Mouse (Mus musculus) CH12.LX (cell line): ENCODE measurements at regions not wholly inside any gene's neighbourhood (a gene's known extent, or its start where the extent isn't known, plus 50 kb on each side); places are given as distances from the start of the nearest gene placed in this dataset.

Source experiments
- DNase-seq: peaks from one replicate; pipeline ENCODE4 v3.0.0-alpha.2; 2013; ENCODE audit errors: extremely low read depth
- H3K27ac ChIP-seq: 2 replicates; pipeline ENCODE4 v1.5.1; 2012; ENCODE audit warnings: low read depth, mild to moderate bottlenecking, control low read depth, moderate library complexity; ENCODE audit not compliant: insufficient read depth
- H3K27me3 ChIP-seq: replicated peaks from 2 replicates; pipeline ENCODE3; 2012; ENCODE audit warnings: inconsistent platforms
- H3K36me3 ChIP-seq, 2 experiments: replicated peaks in 1 of 2; 2 replicates each; pipeline versions ENCODE3 to v1.6.1; 2012; ENCODE audit warnings: inconsistent platforms in 1 of 2, low read length in 1 of 2, mild to moderate bottlenecking in 1 of 2, mixed read lengths in 1 of 2, moderate library complexity in 1 of 2; ENCODE audit not compliant: control insufficient read depth in 1 of 2, insufficient read depth in 1 of 2
- H3K4me1 ChIP-seq, 2 experiments: 2 replicates each; pipeline ENCODE4 v1.6.1; 2012; ENCODE audit warnings: inconsistent platforms in 1 of 2, moderate library complexity in 1 of 2; ENCODE audit not compliant: insufficient read depth in 2 of 2, control insufficient read depth in 1 of 2
- H3K4me2 ChIP-seq: 2 replicates; pipeline ENCODE4 v1.6.1; 2012; ENCODE audit warnings: low read depth, mild to moderate bottlenecking, control low read depth; ENCODE audit not compliant: poor library complexity, insufficient read depth, severe bottlenecking
- H3K4me3 ChIP-seq, 3 experiments: fragments of 150-350 bp in 1 of 3; sonication (generic) in 1 of 3; replicated peaks in 1 of 3; 2 replicates each; pipeline versions ENCODE3 to v1.5.1; 2011 to 2012; ENCODE audit warnings: low read depth in 2 of 3, low read length in 2 of 3, mild to moderate bottlenecking in 2 of 3, moderate library complexity in 2 of 3, control low read depth in 1 of 3, improper control_type of control experiment in 1 of 3, inconsistent platforms in 1 of 3, mixed read lengths in 1 of 3; ENCODE audit not compliant: poor library complexity in 1 of 3
- H3K79me2 ChIP-seq: replicated peaks from 2 replicates; pipeline ENCODE4 v1.6.1; 2012; ENCODE audit warnings: mild to moderate bottlenecking, moderate library complexity; ENCODE audit not compliant: control insufficient read depth, poor library complexity, insufficient read depth, severe bottlenecking; ENCODE audit errors: extremely low read depth
- H3K9ac ChIP-seq: 2 replicates; pipeline ENCODE4 v1.6.1; 2012; ENCODE audit warnings: low read depth, mild to moderate bottlenecking, control low read depth, moderate library complexity; ENCODE audit not compliant: insufficient read depth
- H3K9me3 ChIP-seq: replicated peaks from 2 replicates; pipeline ENCODE3; 2012; ENCODE audit warnings: low read length, inconsistent platforms, mixed read lengths
- BHLHE40 ChIP-seq: IDR thresholded peaks from 2 replicates; pipeline ENCODE4 v1.6.1; 2011; ENCODE audit warnings: mild to moderate bottlenecking, low read depth, low read length, improper control_type of control experiment
- CHD1 ChIP-seq: IDR thresholded peaks from 2 replicates; pipeline ENCODE4 v1.6.1; 2012; ENCODE audit warnings: low read depth, low read length, improper control_type of control experiment, inconsistent platforms
- EP300 ChIP-seq: IDR thresholded peaks from 2 replicates; pipeline ENCODE4 v1.6.1; 2011; ENCODE audit warnings: low read length, improper control_type of control experiment
- GABPA ChIP-seq: IDR thresholded peaks from 2 replicates; pipeline ENCODE4 v1.6.1; 2012; ENCODE audit warnings: low read depth, low read length, improper control_type of control experiment, inconsistent platforms; ENCODE audit not compliant: insufficient replicate concordance
- HCFC1 ChIP-seq: IDR thresholded peaks from 2 replicates; pipeline ENCODE4 v1.6.1; 2012; ENCODE audit warnings: low read depth, mild to moderate bottlenecking, inconsistent platforms, low read length, improper control_type of control experiment
- JUN ChIP-seq: IDR thresholded peaks from 2 replicates; pipeline ENCODE4 v1.6.1; 2011; ENCODE audit warnings: low read depth, mild to moderate bottlenecking, low read length, improper control_type of control experiment, moderate library complexity; ENCODE audit not compliant: insufficient read depth
- JUND ChIP-seq: conservative IDR thresholded peaks from 2 replicates; pipeline ENCODE4 v1.6.1; 2011; ENCODE audit warnings: low read depth, low read length, improper control_type of control experiment
- KAT2A ChIP-seq: IDR thresholded peaks from 2 replicates; pipeline ENCODE4 v1.6.1; 2012; ENCODE audit warnings: low read length, improper control_type of control experiment, inconsistent platforms; ENCODE audit not compliant: insufficient replicate concordance
- MAFK ChIP-seq: IDR thresholded peaks from 2 replicates; pipeline ENCODE4 v1.6.1; 2011; ENCODE audit warnings: low read length, improper control_type of control experiment; ENCODE audit not compliant: insufficient replicate concordance
- MEF2A ChIP-seq: IDR thresholded peaks from 2 replicates; pipeline ENCODE4 v1.6.1; 2014; ENCODE audit warnings: low read depth, mild to moderate bottlenecking, inconsistent platforms, low read length, improper control_type of control experiment, borderline replicate concordance
- NELFE ChIP-seq: IDR thresholded peaks from 2 replicates; pipeline ENCODE4 v1.6.1; 2011; ENCODE audit warnings: low read depth, low read length, improper control_type of control experiment
- NRF1 ChIP-seq: IDR thresholded peaks from 2 replicates; pipeline ENCODE4 v1.6.1; 2014; ENCODE audit warnings: low read depth, mild to moderate bottlenecking, inconsistent platforms, low read length, improper control_type of control experiment, moderate library complexity
- PAX5 ChIP-seq: IDR thresholded peaks from 2 replicates; pipeline ENCODE4 v1.6.1; 2012; ENCODE audit warnings: low read length, inconsistent platforms, mixed read lengths
- RCOR1 ChIP-seq: conservative IDR thresholded peaks from 2 replicates; pipeline ENCODE4 v1.6.1; 2012; ENCODE audit warnings: low read depth, mild to moderate bottlenecking, inconsistent platforms, low read length, improper control_type of control experiment
- SMC3 ChIP-seq: IDR thresholded peaks from 2 replicates; pipeline ENCODE4 v1.6.1; 2011; ENCODE audit warnings: low read depth, low read length, improper control_type of control experiment
- TBP ChIP-seq: conservative IDR thresholded peaks from 2 replicates; pipeline ENCODE4 v1.6.1; 2011; ENCODE audit warnings: low read depth, low read length, improper control_type of control experiment
- TCF12 ChIP-seq: IDR thresholded peaks from 2 replicates; pipeline ENCODE4 v1.6.1; 2014; ENCODE audit warnings: low read depth, mild to moderate bottlenecking, inconsistent platforms, low read length, improper control_type of control experiment
- UBTF ChIP-seq: IDR thresholded peaks from 2 replicates; pipeline ENCODE4 v1.6.1; 2012; ENCODE audit warnings: low read depth, mild to moderate bottlenecking, inconsistent platforms, low read length, improper control_type of control experiment, moderate library complexity
- USF2 ChIP-seq: conservative IDR thresholded peaks from 2 replicates; pipeline ENCODE4 v1.6.1; 2011; ENCODE audit warnings: low read depth, low read length, improper control_type of control experiment
- dilution Hi-C: fragments of 300-500 bp; cut with MboI; formaldehyde crosslinking; loops from 2 replicates; pipeline ENCODE4 v1.14.3; 2020; ENCODE audit warnings: low sequenced_read_pairs; ENCODE audit not compliant: extremely low pct_unique_long_range_greater_than_20kb, extremely low pct_ligation_motif_present
- in situ Hi-C: fragments of 300-500 bp; cut with MboI; formaldehyde crosslinking; loops from 3 replicates; pipeline ENCODE4 v1.14.3; 2019; ENCODE audit warnings: low sequenced_read_pairs, low pct_ligation_motif_present, low pct_unique_long_range_greater_than_20kb, mixed read lengths

DNA sequence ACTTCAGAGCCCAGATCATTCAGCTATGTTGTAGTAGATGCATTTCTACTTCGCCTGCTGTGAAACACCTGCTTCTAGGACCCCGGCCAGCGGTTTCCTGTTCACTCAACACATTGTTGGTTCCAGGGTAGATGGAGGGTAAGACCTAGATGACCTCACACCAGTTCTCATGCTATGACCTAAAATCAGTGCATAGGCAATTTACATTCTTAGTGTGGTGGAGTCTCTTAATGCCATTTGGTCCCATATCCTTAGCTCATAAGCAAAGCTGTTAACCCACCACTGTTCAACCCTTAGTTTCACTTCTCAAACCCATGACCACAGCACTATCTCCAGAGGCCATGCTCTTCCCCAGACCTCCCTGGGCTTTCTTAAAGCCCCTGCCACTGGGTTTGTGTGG lies 81.1 kb downstream of the Il12a start (continued):
- TF ChIP-seq TCF12 (peak; percentile 55), USF2 (no peak), TBP (no peak), NRF1 (no peak), MEF2A (no peak), EP300 (peak; percentile 90)

DNA sequence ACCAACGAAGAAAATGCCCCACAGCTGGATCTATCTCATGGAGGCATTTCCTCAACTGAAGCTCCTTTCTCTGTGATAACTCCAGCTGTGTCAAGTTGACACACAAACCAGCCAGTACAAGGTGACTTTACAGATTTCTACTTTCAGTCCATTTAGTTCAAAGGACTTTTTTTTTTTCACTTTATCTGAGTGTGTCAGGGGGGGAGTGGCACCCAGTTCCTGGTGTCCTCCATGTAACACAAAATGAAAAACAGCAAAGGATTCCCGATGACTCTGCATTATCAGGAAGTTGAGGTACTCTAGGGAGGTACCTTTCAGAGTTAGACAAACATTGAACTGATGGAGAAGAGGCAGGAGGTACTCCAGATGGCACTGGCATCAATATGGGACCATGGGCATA lies 87.4 kb downstream of the Il12a start:
- Histone ChIP-seq H3K4me3 (no peak overlapping the region), H3K36me3 (no peaks in the 10 kb centered on the region), H3K9ac (no peak overlapping the region), H3K27me3 (no peaks in the 10 kb centered on the region), H3K79me2 (no peaks in the 10 kb centered on the region), H3K4me2 (no peak overlapping the region), H3K9me3 (no peaks in the 10 kb centered on the region), H3K4me1 (peaks cover 6 to 12% of the 10 kb centered on the region in 2 experiments; a peak in 3 of 4 replicates), H3K27ac (no peak overlapping the region)
- DNase-seq, result no peak
- dilution Hi-C loops (no loop called here), in situ Hi-C loops (no loop called here)
- TF ChIP-seq RCOR1 (no peak), CHD1 (no peak), JUN (no peak), MAFK (no peak), UBTF (no peak), BHLHE40 (no peak), TCF12 (no peak), HCFC1 (no peak), KAT2A (no peak), JUND (no peak), EP300 (no peak), GABPA (no peak), TBP (no peak), PAX5 (no peak), NRF1 (no peak), SMC3 (no peak), NELFE (no peak)
